Mouse (Mus musculus) lung, postnatal 0 days (tissue): ENCODE results near the gene 4930524B15Rik. TPM values are rescaled to one million over a fixed set of nuclear protein-coding genes. Genes with fewer than 3 reads are reported as not detected.
"Not testable (repeated sequence)": the region's sequence is repeated elsewhere in the genome, so short reads cannot be mapped to it uniquely, and the experiment has no call there.

Source experiments
- ATAC-seq: fragments of 200-750 bp; cut with Nextera tagmentation; 2 replicates; pipeline ENCODE4 v1.8.0; 2017; ENCODE audit warnings: moderate library complexity
- DNase-seq: peaks from one replicate; pipeline ENCODE4 v3.0.0-alpha.2; 2016; ENCODE audit warnings: low spot score
- H3K27ac ChIP-seq: fragments of 300-500 bp; sonication (generic); 2 replicates; pipeline ENCODE4 v1.5.1; 2014; ENCODE audit warnings: antibody characterized with exemption, mild to moderate bottlenecking, low read length, mixed read lengths
- H3K27me3 ChIP-seq: fragments of 300-500 bp; sonication (generic); replicated peaks from 2 replicates; pipeline ENCODE4 v1.6.1; 2014; ENCODE audit warnings: low read length, mixed read lengths; ENCODE audit not compliant: insufficient read depth
- H3K36me3 ChIP-seq: fragments of 300-500 bp; sonication (generic); 2 replicates; pipeline ENCODE4 v1.6.1; 2014; ENCODE audit warnings: low read length, mixed read lengths; ENCODE audit not compliant: insufficient read depth
- H3K4me1 ChIP-seq: fragments of 300-500 bp; sonication (generic); 2 replicates; pipeline ENCODE4 v1.6.1; 2014; ENCODE audit warnings: antibody characterized with exemption, low read depth, low read length, mixed read lengths; ENCODE audit not compliant: insufficient read depth
- H3K4me2 ChIP-seq: fragments of 300-500 bp; sonication (generic); replicated peaks from 2 replicates; pipeline ENCODE4 v1.6.1; 2014; ENCODE audit warnings: low read depth, mild to moderate bottlenecking, low read length, moderate library complexity, mixed read lengths
- H3K4me3 ChIP-seq: fragments of 300-500 bp; sonication (generic); 2 replicates; pipeline ENCODE4 v1.5.1; 2014; ENCODE audit warnings: low read depth, low read length
- H3K9ac ChIP-seq: fragments of 300-500 bp; sonication (generic); replicated peaks from 2 replicates; pipeline ENCODE4 v1.6.1; 2014; ENCODE audit warnings: low read depth, mild to moderate bottlenecking
- H3K9me3 ChIP-seq: fragments of 300-500 bp; sonication (generic); 2 replicates; pipeline ENCODE4 v1.6.1; 2016; ENCODE audit warnings: low read length, mixed read lengths
- CTCF ChIP-seq: IDR thresholded peaks from 2 replicates; pipeline ENCODE4 v1.5.1; 2016; ENCODE audit warnings: antibody characterized with exemption, mild to moderate bottlenecking
- EP300 ChIP-seq: IDR thresholded peaks from 2 replicates; pipeline ENCODE4 v1.6.1; 2016; ENCODE audit warnings: antibody characterized with exemption, mild to moderate bottlenecking, control low read depth
- WGBS: fragments of 180-500 bp; shearing (Covaris S2); extraction: QIAGEN DNeasy Blood & Tissue Kit; methylation state at CpG from one replicate; pipeline ENCODE4 v1.1.7; 2014; 5-methylcytosine and 5-hydroxymethylcytosine counted together
- polyA plus RNA-seq: library from polyadenylated mRNA; unstranded; fragments of >200 nt; fragmentation: Nextera tagmentation; extraction: Ambion mirVana; gene quantifications from 2 replicates; pipeline ENCODE4 v1.2.1, GENCODE M21; 2015

The 4930524B15Rik gene
- polyA plus RNA-seq, 1 experiment from 2014 or later, result 0.07 TPM

GRCm38 (mm10) chr11:32002670-32003072, 37.3 kb downstream of the 4930524B15Rik start:
- Histone ChIP-seq H3K27ac (no peak overlapping the region), H3K27me3 (no peaks in the 10 kb centered on the region), H3K36me3 (no peaks in the 10 kb centered on the region), H3K9me3 (no peaks in the 10 kb centered on the region), H3K9ac (no peak overlapping the region), H3K4me2 (no peak overlapping the region), H3K4me1 (no peaks in the 10 kb centered on the region), H3K4me3 (no peak overlapping the region)
- ATAC-seq, result no peak
- TF ChIP-seq EP300 (no peak), CTCF (no peak)
- no peak for DNase-seq
- 5% methylated on average over 5 of the region's 5 CpGs for WGBS

GRCm38 (mm10) chr11:32008049-32008448, 42.7 kb downstream of the 4930524B15Rik start:
- H3K27me3 ChIP-seq, H3K4me1 ChIP-seq, H3K36me3 ChIP-seq, H3K4me3 ChIP-seq, H3K4me2 ChIP-seq, ATAC-seq, H3K27ac ChIP-seq, DNase-seq, H3K9me3 ChIP-seq, H3K9ac ChIP-seq: not testable (repeated sequence)
- WGBS, result 82% methylated on average over 3 of the region's 3 CpGs

- ATAC-seq, result no peak
- 80% methylated on average over 3 of the region's 3 CpGs for WGBS
- TF ChIP-seq EP300 (no peak), CTCF (no peak)
Observed at GRCm38 (mm10) chr11:32008852-32009251, 43.5 kb downstream of the 4930524B15Rik start.

GRCm38 (mm10) chr11:32009961-32010662, 44.7 kb downstream of the 4930524B15Rik start:
- no peaks in the 10 kb centered on the region for H3K27me3 ChIP-seq
- TF ChIP-seq CTCF (no peak), EP300 (no peak)
- H3K4me1 ChIP-seq, result no peaks in the 10 kb centered on the region
- H3K9ac ChIP-seq, result no peak overlapping the region
- WGBS, result 28% methylated on average over 13 of the region's 13 CpGs
- no peak for ATAC-seq
- no peak for DNase-seq
- H3K36me3 ChIP-seq, result no peaks in the 10 kb centered on the region
- no peak overlapping the region for H3K4me3 ChIP-seq
- H3K4me2 ChIP-seq, result no peak overlapping the region
- no peaks in the 10 kb centered on the region for H3K9me3 ChIP-seq
- no peak overlapping the region for H3K27ac ChIP-seq

More at GRCm38 (mm10) chr11:32008852-32009251, 43.5 kb downstream of the 4930524B15Rik start:
- no peaks in the 10 kb centered on the region for H3K9me3 ChIP-seq
- H3K27me3 ChIP-seq, result no peaks in the 10 kb centered on the region
- DNase-seq, result no peak
- H3K4me3 ChIP-seq, result no peak overlapping the region
- H3K36me3 ChIP-seq, result no peaks in the 10 kb centered on the region
- H3K27ac ChIP-seq, result no peak overlapping the region
- H3K4me1 ChIP-seq, result no peaks in the 10 kb centered on the region
- no peak overlapping the region for H3K4me2 ChIP-seq
- H3K9ac ChIP-seq, result no peak overlapping the region

- Histone ChIP-seq H3K27me3 (no peaks in the 10 kb centered on the region), H3K36me3 (no peaks in the 10 kb centered on the region), H3K9me3 (no peaks in the 10 kb centered on the region), H3K4me2 (no peak overlapping the region), H3K4me3 (no peak overlapping the region), H3K4me1 (no peaks in the 10 kb centered on the region), H3K9ac (no peak overlapping the region), H3K27ac (no peak overlapping the region)
- WGBS, result 48% methylated on average over 5 of the region's 5 CpGs
- DNase-seq (no peak), ATAC-seq (no peak)
- TF ChIP-seq CTCF (no peak), EP300 (no peak)
Observed at GRCm38 (mm10) chr11:32010663-32010970, 45.2 kb downstream of the 4930524B15Rik start.

GRCm38 (mm10) chr11:32011867-32012603, 46.6 kb downstream of the 4930524B15Rik start:
- ATAC-seq (peak; percentile 30; the same call in 1 of the 2 replicates), DNase-seq (no peak)
- no peaks in the 10 kb centered on the region for H3K4me1 ChIP-seq
- TF ChIP-seq EP300 (no peak), CTCF (no peak)
- no peak overlapping the region for H3K27ac ChIP-seq
- H3K36me3 ChIP-seq, result no peaks in the 10 kb centered on the region
- WGBS, result 36% methylated on average over 9 of the region's 9 CpGs
- H3K4me2 ChIP-seq, result no peak overlapping the region
- H3K9me3 ChIP-seq, result no peaks in the 10 kb centered on the region
- H3K4me3 ChIP-seq, result no peak overlapping the region
- no peak overlapping the region for H3K9ac ChIP-seq
- H3K27me3 ChIP-seq, result no peaks in the 10 kb centered on the region
